Mouse (Mus musculus) small intestine, adult 2 months (tissue): ENCODE data around the gene B4galt7.

Experiments
- CTCF ChIP-seq: fragments of 200-500 bp; IDR thresholded peaks from 2 replicates; pipeline ENCODE4 v1.5.1; 2012; ENCODE audit warnings: low read depth, mild to moderate bottlenecking, control low read depth, inconsistent platforms, low read length, moderate library complexity, mixed read lengths; ENCODE audit not compliant: insufficient replicate concordance, insufficient read length; ENCODE audit errors: extremely low read depth
- POLR2A ChIP-seq: fragments of 200-500 bp; IDR thresholded peaks from 2 replicates; pipeline ENCODE4 v1.6.1; 2012; ENCODE audit warnings: low read depth, mild to moderate bottlenecking, control low read depth, inconsistent platforms, low read length, moderate library complexity

- TF ChIP-seq POLR2A (no peak), CTCF (no peak)
These were observed 4.3 kb upstream of the B4galt7 start for GRCm38 (mm10) chr13:55595375-55595774.
